ENCODE assay signal across 8 mouse cellular contexts in the genomic region with DNA sequence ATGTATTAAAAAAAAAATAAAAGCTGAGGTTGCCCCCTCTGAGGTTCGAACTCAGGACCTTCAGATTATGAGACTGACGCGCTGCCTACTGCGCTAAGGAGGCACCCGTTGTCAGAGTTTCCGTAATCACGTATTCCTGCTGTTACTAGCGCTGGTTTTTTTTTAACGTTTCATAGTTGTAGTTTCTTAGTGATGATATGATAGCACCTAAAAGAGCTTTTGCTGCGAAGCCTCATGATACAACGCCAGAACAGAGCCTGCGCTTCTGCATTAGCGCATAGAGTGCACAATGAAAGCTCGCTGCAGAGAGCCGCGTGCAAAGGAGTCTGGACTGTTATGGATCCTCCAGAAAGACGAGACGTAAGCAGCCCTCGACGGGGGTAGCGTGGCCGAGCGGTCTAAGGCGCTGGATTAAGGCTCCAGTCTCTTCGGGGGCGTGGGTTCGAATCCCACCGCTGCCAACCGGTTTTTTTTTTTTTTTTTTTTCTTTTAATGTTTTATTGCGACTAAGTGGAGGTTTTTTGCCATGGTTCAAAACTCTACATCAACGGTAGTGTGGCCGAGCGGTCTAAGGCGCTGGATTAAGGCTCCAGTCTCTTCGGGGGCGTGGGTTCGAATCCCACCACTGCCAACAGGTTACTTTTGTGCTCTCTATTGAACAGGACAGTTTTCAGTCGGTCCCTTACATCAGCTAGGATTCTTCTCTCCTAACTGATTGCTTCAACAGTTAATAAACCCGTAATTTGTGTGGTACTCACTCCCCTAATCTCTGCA. TPM values are rescaled to one million over a fixed set of nuclear protein-coding genes. Genes with fewer than 3 reads are reported as not detected.
A peak's percentile ranks its signal among the peaks of the same experiment; 100 is the strongest.
DNase-seq lines count a peak whose midpoint lies in the region; ATAC-seq and TF ChIP-seq lines count a peak whose summit lies in the region.

No protein-coding gene starts in this region.

- no peak for TF ChIP-seq CTCF in left cerebral cortex, adult 2 months (IDR thresholded peaks at IDR 0.05)

- no peaks in the 10 kb centered on the region for H3K36me3 ChIP-seq in hindbrain, embryonic 13.5 days
- no peaks in the 10 kb centered on the region for H3K36me3 ChIP-seq in macrophage (ENCODE audit: inconsistent target)

- peak; percentile 79 for ATAC-seq in hindbrain, embryonic 13.5 days (ENCODE audit: low FRiP score)

- peak overlapping the region; percentile 71 for H3K4me2 ChIP-seq in hindbrain, embryonic 13.5 days

- H3K79me2 ChIP-seq in macrophage (ENCODE audit: inconsistent target) = no peaks in the 10 kb centered on the region

- H3K27ac ChIP-seq in hindbrain, embryonic 13.5 days = 0 out of 2 replicates have a peak overlapping the region, but pooled peaks have one; percentile 24
- H3K27ac ChIP-seq in left cerebral cortex, adult 2 months = no peak overlapping the region
- no peak overlapping the region for H3K27ac ChIP-seq in macrophage

- H3K4me1 ChIP-seq in hindbrain, embryonic 13.5 days (replicated peaks) = peaks cover 27% of the 10 kb centered on the region

- H3K9me3 ChIP-seq in hindbrain, embryonic 13.5 days = no peaks in the 10 kb centered on the region

- peak overlapping the region; percentile 49; the same call in 1 of the 2 replicates for H3K9ac ChIP-seq in hindbrain, embryonic 13.5 days

- H3K4me3 ChIP-seq in hindbrain, embryonic 13.5 days = peak overlapping the region; percentile 56
- peak overlapping the region; percentile 70 for H3K4me3 ChIP-seq in left cerebral cortex, adult 2 months
- H3K4me3 ChIP-seq in macrophage (ENCODE audit: inconsistent target) = peak overlapping the region; percentile 63

- intact Hi-C loops in left cerebral cortex, adult 2 months (cut with DNase I) = loop anchor here (2.0 to 5.0 kb wide), 5 partner anchors 53 to 857 kb away; no protein-coding TSS in a partner anchor

- DNase-seq in T-cell, adult 2 months (ENCODE audit: low spot score) = peak; percentile 83
- DNase-seq in cerebellum, postnatal 25 days = peak; percentile 80 to 83
- peak; percentile 71 to 83 for DNase-seq in frontal cortex, postnatal 25 days (ENCODE audit: low spot score in 2 of 2)
- peak; percentile 82 to 84 for DNase-seq in left cerebral cortex, adult 2 months (ENCODE audit: extremely low spot score in 1 of 2, low spot score in 2 of 2)
- peak; percentile 85 for DNase-seq in retina, postnatal 7 days (ENCODE audit: low read depth, low spot score)
- peak; percentile 50 to 65 for DNase-seq in urinary bladder, adult 18-20 months (ENCODE audit: low spot score in 2 of 2)

- H3K27me3 ChIP-seq in hindbrain, embryonic 13.5 days = peaks cover 10% of the 10 kb centered on the region

- WGBS in hindbrain, embryonic 13.5 days = under 1% methylated on average over 39 of the region's 39 CpGs
- WGBS in macrophage (ENCODE audit: missing documents) = 2% methylated on average over 39 of the region's 39 CpGs

RNA-seq across cellular contexts. Expression of a gene that starts 9.4 kb away (rescaled TPM):
- polyA plus RNA-seq in hindbrain, embryonic 13.5 days (2015; fragmentation: Nextera tagmentation; extraction: Ambion mirVana) = 82.6 and 82.9 TPM in 2 replicates
- total RNA-seq in left cerebral cortex, adult 2 months (2021) = 10 to 100 TPM; 33.6 to 36.5 TPM
- 10 to 100 TPM in 24 of 26 experiments, 1 to 10 TPM in 2; 4.3 to 52.1 (median 25.5) TPM for total RNA-seq in macrophage (2018; cell fraction: chromatin; rRNA removed)
- total RNA-seq in macrophage (2018; cell fraction: cytosol; rRNA removed) = 10 to 100 TPM; 22.7 to 50.8 (median 44.2) TPM
- 10 to 100 TPM in 25 of 26 experiments, 1 to 10 TPM in 1; 9.8 to 66.8 (median 25.0) TPM for total RNA-seq in macrophage (2018; cell fraction: nucleus; rRNA removed)
- 29.7 to 59.8 TPM (median 37.0 TPM) in 3 replicates for polyA plus RNA-seq in macrophage (2018)

RNA-seq across cellular contexts. Expression of a gene that starts 24.2 kb away (rescaled TPM):
- polyA plus RNA-seq in hindbrain, embryonic 13.5 days (2015; fragmentation: Nextera tagmentation; extraction: Ambion mirVana) = not detected in 2 replicates
- not detected for total RNA-seq in left cerebral cortex, adult 2 months (2021)
- not detected for total RNA-seq in macrophage (2018; cell fraction: chromatin; rRNA removed)
- total RNA-seq in macrophage (2018; cell fraction: cytosol; rRNA removed) = not detected
- total RNA-seq in macrophage (2018; cell fraction: nucleus; rRNA removed) = not detected
- not detected in 3 replicates for polyA plus RNA-seq in macrophage (2018)

RNA-seq across cellular contexts. Expression of a gene that starts 40.4 kb away (rescaled TPM):
- polyA plus RNA-seq in hindbrain, embryonic 13.5 days (2015; fragmentation: Nextera tagmentation; extraction: Ambion mirVana) = not detected in 2 replicates
- total RNA-seq in left cerebral cortex, adult 2 months (2021) = not detected
- total RNA-seq in macrophage (2018; cell fraction: chromatin; rRNA removed) = not detected
- not detected for total RNA-seq in macrophage (2018; cell fraction: cytosol; rRNA removed)
- total RNA-seq in macrophage (2018; cell fraction: nucleus; rRNA removed) = not detected
- polyA plus RNA-seq in macrophage (2018) = not detected in 3 replicates

RNA-seq across cellular contexts. Expression of a gene that starts 58.6 kb away (rescaled TPM):
- polyA plus RNA-seq in hindbrain, embryonic 13.5 days (2015; fragmentation: Nextera tagmentation; extraction: Ambion mirVana) = 0.08 TPM in 1 of 2 replicates, not detected in the other
- total RNA-seq in left cerebral cortex, adult 2 months (2021) = not detected
- total RNA-seq in macrophage (2018; cell fraction: chromatin; rRNA removed) = not detected
- total RNA-seq in macrophage (2018; cell fraction: cytosol; rRNA removed) = not detected
- total RNA-seq in macrophage (2018; cell fraction: nucleus; rRNA removed) = not detected
- not detected in 3 replicates for polyA plus RNA-seq in macrophage (2018)
